Mouse (Mus musculus) embryonic facial prominence, embryonic 11.5 days (tissue): ENCODE measurements at regions not wholly inside any gene's neighbourhood (a gene's known extent, or its start where the extent isn't known, plus 50 kb on each side); places are given as distances from the start of the nearest gene placed in this dataset.

Source experiments
- ATAC-seq: fragments of 200-750 bp; cut with Nextera tagmentation; replicated peaks from 2 replicates; pipeline ENCODE4 v1.8.0; 2017; ENCODE audit warnings: low read depth; ENCODE audit not compliant: insufficient number of reproducible peaks, low FRiP score, low TSS enrichment
- DNase-seq: peaks from one replicate; pipeline ENCODE4 v3.0.0-alpha.2; 2015; ENCODE audit warnings: low spot score
- H3K27ac ChIP-seq: fragments of 300-500 bp; sonication (generic); replicated peaks from 2 replicates; pipeline ENCODE4 v1.5.1; 2014; ENCODE audit warnings: mild to moderate bottlenecking, low read depth, low read length, control low read depth
- H3K27me3 ChIP-seq: fragments of 300-500 bp; sonication (generic); 2 replicates; pipeline ENCODE4 v1.6.1; 2014; ENCODE audit warnings: mild to moderate bottlenecking, low read length, moderate library complexity, mixed read lengths; ENCODE audit not compliant: control insufficient read depth, insufficient read depth
- H3K36me3 ChIP-seq: fragments of 300-500 bp; sonication (generic); replicated peaks from 2 replicates; pipeline ENCODE4 v1.6.1; 2014; ENCODE audit warnings: low read depth, mild to moderate bottlenecking, low read length, moderate library complexity, mixed read lengths; ENCODE audit not compliant: control insufficient read depth, insufficient read depth
- H3K4me1 ChIP-seq: fragments of 300-500 bp; sonication (generic); 2 replicates; pipeline ENCODE4 v1.6.1; 2014; ENCODE audit warnings: low read length, mixed read lengths; ENCODE audit not compliant: control insufficient read depth, insufficient read depth
- H3K4me2 ChIP-seq: fragments of 300-500 bp; sonication (generic); 2 replicates; pipeline ENCODE4 v1.6.1; 2014; ENCODE audit warnings: low read depth, mild to moderate bottlenecking, control low read depth, low read length, moderate library complexity
- H3K4me3 ChIP-seq: fragments of 300-500 bp; sonication (generic); 2 replicates; pipeline ENCODE4 v1.5.1; 2014; ENCODE audit warnings: low read depth, low read length, control low read depth
- H3K9ac ChIP-seq: fragments of 300-500 bp; sonication (generic); replicated peaks from 2 replicates; pipeline ENCODE4 v1.6.1; 2014; ENCODE audit warnings: mild to moderate bottlenecking, control low read depth, low read length
- H3K9me3 ChIP-seq: fragments of 300-500 bp; sonication (generic); replicated peaks from 2 replicates; pipeline ENCODE4 v1.6.1; 2016; ENCODE audit warnings: mild to moderate bottlenecking, low read length, inconsistent platforms, mixed read lengths; ENCODE audit not compliant: control insufficient read depth
- WGBS: fragments of 180-500 bp; shearing (Covaris S2); extraction: QIAGEN DNeasy Blood & Tissue Kit; methylation state at CpG from one replicate; pipeline ENCODE4 v1.1.7; 2014; 5-methylcytosine and 5-hydroxymethylcytosine counted together

GRCm38 (mm10) chr16:73466296-73466695 is 945.3 kb downstream of the Robo2 start:
- Histone ChIP-seq H3K27me3 (no peaks in the 10 kb centered on the region), H3K9ac (no peak overlapping the region), H3K4me3 (no peak overlapping the region), H3K4me2 (no peak overlapping the region), H3K27ac (no peak overlapping the region), H3K36me3 (no peaks in the 10 kb centered on the region), H3K9me3 (no peaks in the 10 kb centered on the region), H3K4me1 (no peaks in the 10 kb centered on the region)
- 78% methylated on average over 6 of the region's 6 CpGs for WGBS
- DNase-seq, result no peak
- no peak for ATAC-seq

DNA sequence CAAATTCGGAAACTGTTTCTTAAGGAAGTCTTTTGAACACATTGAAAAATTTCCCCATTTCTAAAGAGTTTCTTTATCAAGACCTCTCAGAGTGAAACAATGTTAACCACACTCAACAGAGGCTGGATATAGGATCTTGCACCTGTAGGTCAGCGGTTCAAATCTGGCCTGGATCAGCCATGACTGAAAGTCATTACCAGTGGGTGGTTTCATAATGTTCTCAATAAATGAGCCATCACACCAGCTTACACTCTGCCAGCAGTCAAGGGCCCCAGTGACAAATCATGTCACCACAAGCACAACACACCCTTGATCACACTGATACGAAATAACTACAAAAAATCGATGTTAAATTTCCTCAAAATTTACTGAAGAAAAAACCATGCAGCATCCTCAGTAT is 949.1 kb downstream of the Robo2 start:
- H3K9me3 ChIP-seq, result no peaks in the 10 kb centered on the region
- no peak overlapping the region for H3K4me2 ChIP-seq
- no peaks in the 10 kb centered on the region for H3K27me3 ChIP-seq
- ATAC-seq (no peak), DNase-seq (no peak)
- H3K27ac ChIP-seq, result no peak overlapping the region
- 85% methylated on average over 4 of the region's 4 CpGs for WGBS
- H3K9ac ChIP-seq, result no peak overlapping the region
- no peaks in the 10 kb centered on the region for H3K4me1 ChIP-seq
- no peaks in the 10 kb centered on the region for H3K36me3 ChIP-seq
- H3K4me3 ChIP-seq, result no peak overlapping the region

DNA sequence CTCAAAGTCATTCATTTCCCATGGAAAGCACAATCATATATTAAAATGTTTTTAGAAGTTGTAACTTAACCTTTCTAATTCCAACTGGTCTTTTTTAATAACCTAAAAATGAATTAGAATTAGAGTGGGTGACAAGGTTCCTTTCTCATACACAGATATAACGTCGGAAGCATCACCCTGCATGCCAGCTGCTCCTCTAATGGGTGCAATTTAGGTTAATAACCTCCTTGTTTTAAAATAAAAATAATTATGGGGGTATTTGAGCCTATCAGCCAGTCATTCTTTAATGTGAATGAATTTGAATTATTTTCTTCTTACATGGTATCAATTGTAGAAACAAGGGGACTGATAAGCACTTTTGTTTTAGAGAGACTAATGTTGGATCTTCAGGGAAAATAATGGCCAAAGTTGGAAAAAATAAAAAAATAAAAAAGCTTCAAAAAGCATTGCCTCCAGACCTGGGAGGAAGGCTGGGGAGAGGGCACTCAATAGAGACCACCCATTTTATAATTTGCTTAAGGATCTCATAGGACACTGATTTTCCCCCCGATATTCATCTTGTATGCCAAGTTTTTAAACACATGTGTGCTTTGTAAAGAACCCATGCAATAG is 960.9 kb downstream of the Robo2 start:
- H3K27me3 ChIP-seq, result no peaks in the 10 kb centered on the region
- no peak for ATAC-seq

DNA sequence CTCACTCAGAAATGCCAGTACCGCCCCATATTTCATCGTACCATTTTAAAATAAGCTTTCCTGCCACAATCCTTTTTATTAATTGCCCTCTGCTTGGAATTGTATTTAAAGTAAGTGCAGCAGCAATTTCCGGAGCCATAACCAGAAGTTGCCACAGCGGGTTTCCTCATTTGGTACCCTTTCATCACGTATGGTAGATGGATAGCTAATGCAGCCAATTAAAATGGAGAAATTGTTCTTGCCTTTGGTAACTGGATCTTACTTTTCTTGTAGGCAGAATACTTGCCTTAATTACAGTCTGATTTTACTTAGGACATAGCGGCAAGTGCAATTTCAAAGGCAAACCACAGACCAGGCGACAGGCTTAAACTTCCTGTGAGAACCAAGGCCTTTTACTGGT is 961.8 kb downstream of the Robo2 start:
- 71% methylated on average over 7 of the region's 7 CpGs for WGBS
- no peak overlapping the region for H3K4me3 ChIP-seq
- no peaks in the 10 kb centered on the region for H3K4me1 ChIP-seq
- no peak overlapping the region for H3K4me2 ChIP-seq
- H3K36me3 ChIP-seq, result no peaks in the 10 kb centered on the region
- no peak overlapping the region for H3K9ac ChIP-seq
- H3K27ac ChIP-seq, result no peak overlapping the region
- ATAC-seq, result no peak
- peak; percentile 5 for DNase-seq
- H3K27me3 ChIP-seq, result no peaks in the 10 kb centered on the region
- H3K9me3 ChIP-seq, result no peaks in the 10 kb centered on the region

More for the DNA sequence above, 960.9 kb downstream of the Robo2 start:
- H3K4me2 ChIP-seq, result no peak overlapping the region
- H3K36me3 ChIP-seq, result no peaks in the 10 kb centered on the region
- H3K9ac ChIP-seq, result no peak overlapping the region
- WGBS, result 69% methylated on average over 3 of the region's 3 CpGs
- no peak for DNase-seq
- H3K4me3 ChIP-seq, result no peak overlapping the region
- H3K4me1 ChIP-seq, result no peaks in the 10 kb centered on the region
- H3K9me3 ChIP-seq, result no peaks in the 10 kb centered on the region
- H3K27ac ChIP-seq, result no peak overlapping the region

DNA sequence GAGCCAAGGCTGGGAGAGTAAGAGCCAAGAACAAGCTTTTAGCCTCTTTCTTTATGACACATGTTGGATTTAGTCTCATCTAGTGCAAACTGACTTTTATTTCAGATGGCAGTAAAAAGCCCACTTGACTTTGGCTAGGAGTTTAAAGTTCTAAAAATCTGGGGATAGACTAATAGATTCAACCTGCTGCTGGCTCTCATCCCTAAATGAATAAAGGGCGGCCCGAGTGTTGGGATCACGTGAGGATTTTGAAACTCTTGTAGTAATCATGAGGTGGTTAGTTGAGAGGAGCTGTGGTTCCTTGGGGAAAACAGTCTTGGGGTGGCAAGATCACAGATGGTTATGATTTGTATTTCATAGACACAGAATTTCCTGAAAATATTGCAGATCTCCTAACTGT is 975.9 kb downstream of the Robo2 start:
- Histone ChIP-seq H3K27me3 (no peaks in the 10 kb centered on the region), H3K36me3 (no peaks in the 10 kb centered on the region), H3K4me3 (no peak overlapping the region), H3K27ac (no peak overlapping the region), H3K9me3 (no peaks in the 10 kb centered on the region), H3K4me2 (no peak overlapping the region), H3K4me1 (no peaks in the 10 kb centered on the region), H3K9ac (no peak overlapping the region)
- ATAC-seq, result no peak
- DNase-seq, result peak; percentile 50
- 75% methylated on average over 3 of the region's 3 CpGs for WGBS

DNA sequence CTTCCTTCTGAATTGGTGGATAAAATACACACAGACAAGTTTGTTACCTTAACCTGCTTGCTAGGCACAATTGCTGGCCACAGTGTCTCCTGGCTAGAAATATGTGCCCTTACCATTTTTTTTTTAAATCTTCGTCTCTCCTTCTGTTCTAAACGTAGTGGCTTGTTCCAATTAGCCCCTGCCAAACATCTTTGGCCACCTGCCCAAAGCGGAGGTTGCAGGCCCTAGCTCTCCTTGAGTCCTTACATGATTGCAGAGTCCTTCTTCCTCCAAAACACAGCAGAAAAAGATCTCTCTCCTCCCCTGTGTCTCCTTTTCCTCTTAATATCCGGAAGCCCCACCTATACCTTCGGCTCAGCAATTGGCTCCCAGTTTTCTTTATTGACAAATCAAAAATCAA is 986.8 kb downstream of the Robo2 start:
- H3K9me3 ChIP-seq, result no peaks in the 10 kb centered on the region
- 85% methylated on average over 5 of the region's 5 CpGs for WGBS
- DNase-seq (no peak), ATAC-seq (no peak)
- H3K9ac ChIP-seq, result no peak overlapping the region
- H3K4me1 ChIP-seq, result no peaks in the 10 kb centered on the region
- no peaks in the 10 kb centered on the region for H3K36me3 ChIP-seq
- H3K4me3 ChIP-seq, result no peak overlapping the region
- H3K27me3 ChIP-seq, result no peaks in the 10 kb centered on the region
- no peak overlapping the region for H3K27ac ChIP-seq
- H3K4me2 ChIP-seq, result no peak overlapping the region

- H3K27ac ChIP-seq, result no peak overlapping the region
- DNase-seq, result no peak
- ATAC-seq, result no peak
- H3K9me3 ChIP-seq, result no peaks in the 10 kb centered on the region
- WGBS, result 98% methylated on average over 2 of the region's 2 CpGs
- no peaks in the 10 kb centered on the region for H3K36me3 ChIP-seq
- no peaks in the 10 kb centered on the region for H3K4me1 ChIP-seq
- no peak overlapping the region for H3K4me2 ChIP-seq
- H3K27me3 ChIP-seq, result no peaks in the 10 kb centered on the region
- no peak overlapping the region for H3K9ac ChIP-seq
- H3K4me3 ChIP-seq, result no peak overlapping the region
Observed at GRCm38 (mm10) chr16:73424311-73424710, 987.3 kb downstream of the Robo2 start.

GRCm38 (mm10) chr16:73404509-73404908 is 1007.1 kb downstream of the Robo2 start:
- no peaks in the 10 kb centered on the region for H3K4me1 ChIP-seq
- no peaks in the 10 kb centered on the region for H3K27me3 ChIP-seq
- no peak for DNase-seq
- H3K27ac ChIP-seq, result no peak overlapping the region
- no peak overlapping the region for H3K4me3 ChIP-seq
- no peaks in the 10 kb centered on the region for H3K9me3 ChIP-seq
- 76% methylated on average over 3 of the region's 3 CpGs for WGBS
- H3K4me2 ChIP-seq, result no peak overlapping the region
- H3K9ac ChIP-seq, result no peak overlapping the region
- no peak for ATAC-seq
- no peaks in the 10 kb centered on the region for H3K36me3 ChIP-seq
